Mouse (Mus musculus): Measurements from ENCODE around the gene Cxcl1. TPM values are rescaled to one million over a fixed set of nuclear protein-coding genes. Genes with fewer than 3 reads are reported as not detected.

Cxcl1 gene
- total RNA-seq, 2 experiments from 2014 or later, result 0.25 TPM; not detected in 1

Other genes with a start within 250 kb of the Cxcl1 start
- gene Cxcl5, start 131.9 kb upstream of the Cxcl1 start, total RNA-seq (2021), result not detected
- gene Ppbp, start 122.7 kb upstream of the Cxcl1 start, total RNA-seq (2021), result under 1 TPM; 0.21 to 0.28 TPM
- gene Pf4, start 118.8 kb upstream of the Cxcl1 start, total RNA-seq (2021), result 10 to 100 TPM in 1 of 2 experiments, 1 to 10 TPM in 1; 5.6 to 15.2 TPM
- not detected for gene Cxcl3, start 105.1 kb upstream of the Cxcl1 start, total RNA-seq (2021)
- not detected for gene Cxcl15, start 96.7 kb upstream of the Cxcl1 start, total RNA-seq (2021)
- gene Cxcl2, start 12.6 kb downstream of the Cxcl1 start, total RNA-seq (2021), result not detected
- gene Mthfd2l, start 39.9 kb downstream of the Cxcl1 start, total RNA-seq (2021), result 1 to 10 TPM; 5.7 to 6.9 TPM
- under 1 TPM; 0.30 to 0.38 TPM for gene Epgn, start 136.2 kb downstream of the Cxcl1 start, total RNA-seq (2021)
- not detected for gene Ereg, start 183.4 kb downstream of the Cxcl1 start, total RNA-seq (2021)
- not detected for gene Areg, start 248.4 kb downstream of the Cxcl1 start, total RNA-seq (2021)